Mouse (Mus musculus): Measurements from ENCODE around the gene 4930513O06Rik.
A peak's percentile ranks its signal among the peaks of the same experiment; 100 is the strongest.

Gene 4930513O06Rik

DNA sequence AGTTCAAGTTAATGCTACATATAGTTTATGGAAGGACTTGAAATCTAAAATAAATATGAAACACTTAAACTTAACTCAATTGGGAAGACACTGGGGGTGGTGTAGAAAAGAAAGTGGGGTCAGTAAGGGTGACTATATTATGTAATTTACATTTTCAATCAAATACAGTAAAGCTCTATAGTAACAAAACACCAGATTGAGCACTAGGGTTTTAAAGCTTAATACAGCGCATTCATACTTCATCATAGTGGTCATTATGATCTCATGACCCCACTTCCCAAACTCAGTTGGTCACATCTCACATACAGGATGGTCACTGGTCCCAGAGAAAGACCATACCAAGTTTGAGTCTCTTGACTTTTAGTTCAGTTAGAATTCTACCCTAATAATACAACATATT is at the start of gene 4930513O06Rik:
TSS of gene 4930513O06Rik (plus strand) at position 301 of the 400 bp plus-strand sequence.
- DNase-seq = no peak

DNA sequence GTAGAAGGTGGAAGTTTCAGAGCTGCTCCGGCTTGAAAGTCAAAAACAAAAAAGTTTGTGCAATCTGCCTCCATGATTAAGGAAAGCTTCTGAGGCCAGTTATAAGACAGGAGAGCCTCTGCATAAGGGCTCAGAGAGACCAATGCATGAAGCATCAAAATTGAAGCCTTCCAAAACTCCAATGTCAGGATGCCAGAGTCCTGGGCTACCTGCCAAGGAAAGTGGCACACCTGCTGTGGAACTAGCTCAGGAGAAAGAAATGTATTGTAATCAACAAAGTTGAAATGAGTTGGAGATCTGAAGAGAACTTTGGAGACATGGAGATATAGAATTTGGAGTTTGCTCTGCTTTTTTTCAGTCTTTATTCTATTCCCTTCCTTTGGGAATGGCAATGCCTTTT is 48.4 kb upstream of the 4930513O06Rik start:
- DNase-seq = no peak

DNA sequence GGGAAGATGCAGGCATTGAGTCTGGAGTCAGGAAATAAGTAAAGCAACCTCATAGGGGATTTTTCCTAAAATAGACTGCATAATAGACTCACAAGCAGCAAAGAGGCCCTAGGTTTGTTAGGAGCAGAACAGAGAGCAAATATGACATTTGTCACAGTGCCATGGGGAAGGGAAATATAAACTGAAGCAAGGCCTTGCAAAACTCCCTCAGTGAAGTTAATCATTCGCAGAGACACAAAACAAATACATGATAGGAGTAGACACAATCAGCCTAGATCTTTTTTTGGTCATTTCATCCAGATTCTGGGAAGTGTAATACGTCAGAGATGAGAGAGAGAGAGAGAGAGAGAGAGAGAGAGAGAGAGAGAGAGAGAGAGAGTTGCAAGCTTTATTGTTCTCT is 46.7 kb upstream of the 4930513O06Rik start:
- DNase-seq = no peak

DNA sequence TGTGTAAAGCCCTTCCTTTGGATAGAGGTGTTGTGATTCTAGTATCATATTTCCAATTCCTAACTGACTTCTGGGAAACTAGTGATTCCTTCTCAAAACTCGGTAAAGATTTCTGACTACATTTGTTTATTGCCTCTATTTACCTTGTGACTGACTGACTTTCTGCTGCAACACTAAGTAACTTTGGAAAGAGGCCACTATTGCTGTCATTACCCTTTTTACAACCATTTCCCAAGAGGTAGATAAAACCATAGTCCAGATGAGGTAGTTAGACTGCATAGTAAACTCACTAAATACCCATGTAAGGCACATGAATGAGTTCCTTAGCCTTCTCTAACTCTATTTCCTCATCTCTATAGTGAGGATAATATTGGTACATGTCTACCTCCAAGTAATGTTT is 44.9 kb upstream of the 4930513O06Rik start:
- DNase-seq = no peak

DNA sequence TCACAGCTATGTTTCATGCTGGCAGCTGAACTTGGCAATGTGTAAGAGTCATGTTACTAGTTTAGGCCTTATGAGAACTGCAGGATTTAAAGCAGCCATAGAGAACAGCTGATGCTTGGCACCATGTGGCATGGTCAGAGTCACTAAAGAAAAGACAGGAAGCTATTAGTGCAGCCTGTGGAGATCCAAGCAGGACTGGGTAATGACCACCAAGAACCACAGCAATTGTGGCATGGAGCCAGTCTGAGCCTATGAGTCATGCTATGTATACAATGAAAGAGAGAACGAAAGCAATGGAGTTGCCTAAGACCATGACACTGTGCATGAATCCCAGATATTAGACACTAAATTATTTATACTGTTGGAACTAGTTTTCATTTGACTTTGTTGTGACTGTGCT is 34.1 kb upstream of the 4930513O06Rik start:
- DNase-seq = peak in 1 of 2 experiments; percentile 28

DNA sequence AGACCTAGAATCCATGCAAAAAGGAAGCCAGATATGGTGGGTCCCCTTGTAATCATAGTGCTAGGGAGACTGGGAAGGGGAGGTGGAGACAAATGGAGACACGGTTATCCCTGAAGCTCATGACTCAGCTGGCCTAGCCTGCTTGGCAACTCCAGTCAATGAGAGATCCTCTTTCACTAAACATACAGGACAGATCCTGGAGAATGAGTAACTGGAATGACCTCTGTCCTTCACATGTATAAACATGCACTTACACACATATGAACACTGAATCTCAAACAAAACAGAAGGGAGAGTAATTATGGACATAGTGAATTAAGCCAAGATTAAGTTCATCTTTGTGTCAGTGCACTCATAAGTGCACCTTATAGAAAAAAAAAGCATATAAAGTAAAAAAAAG is 32.9 kb upstream of the 4930513O06Rik start:
- no peak for DNase-seq

DNA sequence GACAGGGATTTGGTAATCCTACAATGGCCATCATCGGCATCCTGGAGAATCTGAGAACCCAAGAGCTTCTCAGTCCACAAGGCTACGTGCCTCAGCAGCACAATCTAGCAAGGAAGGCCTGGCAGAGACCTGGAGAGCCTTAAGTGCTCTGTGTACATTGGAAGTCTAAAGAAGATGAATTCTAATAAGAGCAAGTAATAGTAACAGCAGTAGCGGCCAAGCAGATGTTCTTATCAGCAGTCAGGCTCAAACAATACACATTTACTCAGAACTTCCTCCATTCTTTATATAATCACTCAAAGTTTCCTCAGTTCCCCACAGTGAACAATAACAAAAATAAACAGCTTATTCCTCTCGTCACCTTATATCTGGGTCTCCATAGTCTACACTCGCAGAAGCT is 22.0 kb upstream of the 4930513O06Rik start:
- DNase-seq = no peak

DNA sequence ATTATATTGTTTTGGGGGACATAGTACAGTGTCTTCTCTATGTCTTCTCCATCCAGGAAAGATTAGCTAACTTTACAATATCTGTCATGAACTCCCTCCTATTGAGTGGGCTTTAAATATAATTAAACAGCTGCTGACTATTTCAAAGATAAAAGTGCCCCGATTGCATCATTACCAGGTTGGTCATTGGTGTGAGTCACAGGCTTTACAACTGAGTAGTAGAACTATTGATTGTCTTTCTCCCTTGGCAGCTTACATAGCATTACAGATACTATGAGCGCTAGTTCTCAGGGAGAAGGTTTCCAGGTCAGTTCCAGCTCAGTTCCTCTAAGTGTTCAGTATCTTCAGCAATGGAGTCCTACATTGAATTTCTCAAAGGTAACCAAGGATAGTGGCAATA is 7.5 kb upstream of the 4930513O06Rik start:
- DNase-seq = no peak

DNA sequence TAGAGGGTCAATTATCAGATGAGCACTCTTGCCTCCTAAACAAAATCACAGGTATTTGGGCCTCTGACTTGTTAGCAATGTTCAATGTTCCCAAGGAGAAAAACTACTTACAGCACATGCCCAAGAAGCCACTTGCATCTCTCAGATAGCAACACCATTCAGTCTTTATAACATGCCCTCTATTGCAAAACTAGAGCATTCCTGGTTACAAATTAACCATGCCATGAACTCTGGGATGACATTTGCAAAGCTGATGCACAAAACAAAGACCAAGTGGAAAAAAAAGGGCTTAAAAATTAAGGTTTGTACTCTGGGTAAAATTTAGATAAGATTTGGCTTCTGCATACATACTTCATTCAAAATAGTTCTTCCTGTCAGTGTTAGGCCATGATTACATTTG is 966 bp upstream of the 4930513O06Rik start, which contains the start of gene Serpina7:
TSS of gene Serpina7 (minus strand) at position 160 of the 400 bp plus-strand sequence.
- no peak for DNase-seq

DNA sequence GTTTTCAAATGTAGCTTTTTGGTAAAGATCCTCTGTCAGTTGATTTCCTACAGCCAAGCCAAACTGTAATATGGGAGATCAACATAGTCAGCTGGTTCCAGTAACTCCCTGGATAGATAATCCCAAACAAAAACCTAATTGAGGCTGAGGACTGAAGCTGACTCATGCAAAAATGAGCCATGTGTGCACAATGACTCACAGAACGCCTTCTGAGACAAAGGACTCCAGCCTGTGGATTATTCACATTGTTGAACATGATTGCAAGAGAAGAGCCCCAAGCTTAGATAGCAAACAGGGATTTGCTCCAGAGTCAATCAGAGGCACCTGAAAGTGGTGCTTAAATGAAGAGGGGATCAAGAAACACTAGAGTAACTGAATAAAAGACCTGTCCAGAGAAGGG is 11.2 kb downstream of the 4930513O06Rik start:
- no peak for DNase-seq

DNA sequence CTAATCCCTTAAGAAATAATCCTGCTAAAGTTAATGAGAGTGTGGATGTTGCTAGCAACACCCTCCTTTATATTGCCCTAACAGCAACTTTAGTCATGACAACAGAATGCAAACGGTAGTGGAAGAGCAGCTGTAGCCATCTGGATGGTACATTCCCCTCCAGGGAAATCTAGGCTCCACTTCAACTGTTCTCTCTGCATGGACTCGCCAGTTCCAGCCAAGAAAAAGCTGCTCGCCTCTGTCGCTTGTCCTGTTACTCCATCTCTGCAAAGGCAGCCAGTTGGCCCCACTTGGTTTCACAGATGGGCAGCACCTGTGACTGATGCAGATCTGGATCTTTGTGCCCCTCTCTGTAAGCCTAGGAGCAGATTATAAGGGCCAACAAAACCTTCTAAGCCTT is 48.0 kb downstream of the 4930513O06Rik start:
- DNase-seq = peak; percentile 5 to 55
